Mouse (Mus musculus): ENCODE measurements at regions not wholly inside any gene's neighbourhood (a gene's known extent, or its start where the extent isn't known, plus 50 kb on each side); places are given as distances from the start of the nearest gene placed in this dataset.

DNA sequence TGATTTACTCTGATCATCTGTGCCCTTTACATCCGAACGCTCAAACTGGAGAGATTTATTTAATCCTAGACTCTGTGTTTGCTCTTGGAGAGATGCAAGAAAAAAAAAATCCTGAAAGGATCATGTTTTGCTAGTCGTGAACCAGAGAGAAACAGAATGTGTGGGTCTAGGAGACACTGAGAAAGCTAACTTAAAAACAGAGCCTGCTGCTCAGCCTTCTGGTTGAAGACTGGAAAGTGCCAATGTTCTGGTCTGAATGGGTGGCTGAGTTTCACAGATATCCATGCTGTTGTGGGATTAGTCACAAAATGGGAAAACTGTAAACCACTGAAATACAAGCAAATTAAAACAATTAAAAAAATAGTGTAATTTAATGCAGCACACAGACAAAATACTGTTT is 259.7 kb downstream of the Ube2cbp start:
- Histone ChIP-seq H3K4me2 (ENCODE audit: insufficient read depth, low read depth, poor library complexity, severe bottlenecking) (no peak overlapping the region), H3K9ac (ENCODE audit: insufficient read depth, low read depth) (no peak overlapping the region), H3K27me3 (replicated peaks) (no peaks in the 10 kb centered on the region), H3K4me1 (ENCODE audit: control insufficient read depth in 1 of 2, insufficient read depth in 2 of 2) (peaks cover 0 to 8% of the 10 kb centered on the region in 2 experiments; a peak in 2 of 4 replicates), H3K9me3 (replicated peaks; ENCODE audit: low read length) (no peaks in the 10 kb centered on the region), H3K4me3 (replicated peaks in 1 of 3; ENCODE audit: low read depth in 2 of 3, low read length in 2 of 3, poor library complexity in 1 of 3) (no peak overlapping the region), H3K36me3 (replicated peaks in 1 of 2; ENCODE audit: control insufficient read depth in 1 of 2, insufficient read depth in 1 of 2, low read length in 1 of 2) (no peaks in the 10 kb centered on the region), H3K27ac (ENCODE audit: insufficient read depth, low read depth) (no peak overlapping the region), H3K79me2 (replicated peaks; ENCODE audit: control insufficient read depth, extremely low read depth, insufficient read depth, poor library complexity, severe bottlenecking) (no peaks in the 10 kb centered on the region)
- in situ Hi-C loops (cut with MboI; ENCODE audit: low pct_ligation_motif_present, low pct_unique_long_range_greater_than_20kb, low sequenced_read_pairs) (no loop called here), dilution Hi-C loops (cut with MboI; ENCODE audit: extremely low pct_ligation_motif_present, extremely low pct_unique_long_range_greater_than_20kb, low sequenced_read_pairs) (no loop called here)
- no peak for DNase-seq (ENCODE audit: extremely low read depth)
- TF ChIP-seq MYC (IDR thresholded peaks at IDR 0.05; ENCODE audit: low read depth, low read length): no peak
- no peak for TF ChIP-seq ETS1 (conservative IDR thresholded peaks at IDR 0.05; ENCODE audit: low read depth, low read length)

DNA sequence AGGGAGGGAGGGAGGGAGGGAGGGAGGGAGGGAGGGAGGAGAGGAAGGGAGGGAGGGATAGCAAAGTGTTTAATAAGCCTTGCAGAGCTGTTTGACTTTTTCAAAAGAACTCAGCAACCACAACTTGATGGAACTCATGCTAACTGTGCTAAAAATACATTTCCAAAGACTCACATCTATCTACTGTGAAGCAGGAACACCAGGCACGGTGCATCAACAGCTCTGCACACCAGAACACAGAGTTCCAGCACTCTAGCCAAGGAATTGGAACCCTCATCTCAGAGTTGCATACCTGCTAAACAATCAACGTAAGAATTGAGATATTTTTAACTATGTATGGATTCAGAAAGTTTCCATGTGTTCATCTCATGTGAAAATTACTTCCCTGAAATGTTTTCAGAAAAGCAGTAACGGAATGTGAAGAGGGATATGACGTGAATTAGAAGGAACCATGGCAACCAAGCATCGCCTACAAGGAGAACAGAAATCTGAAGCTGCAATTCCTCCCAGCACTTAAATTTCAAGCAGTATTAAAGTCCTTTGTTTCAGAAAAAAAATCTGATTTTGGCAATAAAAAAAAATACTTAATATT is 256.3 kb downstream of the Ube2cbp start:
- Histone ChIP-seq H3K27ac (ENCODE audit: insufficient read depth, low read depth) (no peak overlapping the region), H3K9ac (ENCODE audit: insufficient read depth, low read depth) (no peak overlapping the region), H3K4me3 (replicated peaks in 1 of 3; ENCODE audit: low read depth in 2 of 3, low read length in 2 of 3, poor library complexity in 1 of 3) (no peak overlapping the region), H3K4me2 (ENCODE audit: insufficient read depth, low read depth, poor library complexity, severe bottlenecking) (no peak overlapping the region), H3K36me3 (replicated peaks in 1 of 2; ENCODE audit: control insufficient read depth in 1 of 2, insufficient read depth in 1 of 2, low read length in 1 of 2) (no peaks in the 10 kb centered on the region), H3K79me2 (replicated peaks; ENCODE audit: control insufficient read depth, extremely low read depth, insufficient read depth, poor library complexity, severe bottlenecking) (no peaks in the 10 kb centered on the region), H3K9me3 (replicated peaks; ENCODE audit: low read length) (no peaks in the 10 kb centered on the region), H3K27me3 (replicated peaks) (no peaks in the 10 kb centered on the region), H3K4me1 (ENCODE audit: control insufficient read depth in 1 of 2, insufficient read depth in 2 of 2) (peaks cover 0 to 5% of the 10 kb centered on the region in 2 experiments; a peak in 2 of 4 replicates)
- dilution Hi-C loops (cut with MboI; ENCODE audit: extremely low pct_ligation_motif_present, extremely low pct_unique_long_range_greater_than_20kb, low sequenced_read_pairs): no loop called here
- no peak for TF ChIP-seq ETS1 (conservative IDR thresholded peaks at IDR 0.05; ENCODE audit: low read depth, low read length)
- TF ChIP-seq JUN (IDR thresholded peaks at IDR 0.05; ENCODE audit: insufficient read depth, low read depth, low read length): no peak
- TF ChIP-seq PAX5 (IDR thresholded peaks at IDR 0.05; ENCODE audit: low read length): no peak
- TF ChIP-seq ZKSCAN1 (IDR thresholded peaks at IDR 0.05; ENCODE audit: borderline replicate concordance, low read depth, low read length): no peak
- no peak for TF ChIP-seq KAT2A (IDR thresholded peaks at IDR 0.05; ENCODE audit: insufficient replicate concordance, low read length)
- no peak for TF ChIP-seq ZNF384 (IDR thresholded peaks at IDR 0.05; ENCODE audit: low read depth, low read length)
- no peak for TF ChIP-seq MAX (IDR thresholded peaks at IDR 0.05; ENCODE audit: low read length)
- no peak for TF ChIP-seq TBP (conservative IDR thresholded peaks at IDR 0.05; ENCODE audit: low read depth, low read length)
- no peak for TF ChIP-seq EP300 (IDR thresholded peaks at IDR 0.05; ENCODE audit: low read length)
- TF ChIP-seq SMC3 (IDR thresholded peaks at IDR 0.05; ENCODE audit: low read depth, low read length): no peak
- TF ChIP-seq RAD21 (IDR thresholded peaks at IDR 0.05; ENCODE audit: low read depth, low read length): no peak
- no peak for TF ChIP-seq MYC (IDR thresholded peaks at IDR 0.05; ENCODE audit: low read depth, low read length)
- no peak for TF ChIP-seq USF1 (IDR thresholded peaks at IDR 0.05; ENCODE audit: low read depth, low read length)
- no peak for DNase-seq (ENCODE audit: extremely low read depth)
- in situ Hi-C loops (cut with MboI; ENCODE audit: low pct_ligation_motif_present, low pct_unique_long_range_greater_than_20kb, low sequenced_read_pairs): no loop called here

- in situ Hi-C loops (cut with MboI; ENCODE audit: low pct_ligation_motif_present, low pct_unique_long_range_greater_than_20kb, low sequenced_read_pairs): no loop called here
- no peaks in the 10 kb centered on the region for H3K9me3 ChIP-seq (replicated peaks; ENCODE audit: low read length)
- DNase-seq (ENCODE audit: extremely low read depth): no peak
- TF ChIP-seq JUN (IDR thresholded peaks at IDR 0.05; ENCODE audit: insufficient read depth, low read depth, low read length): no peak
- no peak for TF ChIP-seq ZKSCAN1 (IDR thresholded peaks at IDR 0.05; ENCODE audit: borderline replicate concordance, low read depth, low read length)
- no peak for TF ChIP-seq SMC3 (IDR thresholded peaks at IDR 0.05; ENCODE audit: low read depth, low read length)
- no peak for TF ChIP-seq E2F4 (IDR thresholded peaks at IDR 0.05; ENCODE audit: insufficient replicate concordance, low read depth, low read length)
- no peak for TF ChIP-seq MAZ (IDR thresholded peaks at IDR 0.05; ENCODE audit: low read depth, low read length)
- H3K79me2 ChIP-seq (replicated peaks; ENCODE audit: control insufficient read depth, extremely low read depth, insufficient read depth, poor library complexity, severe bottlenecking): no peaks in the 10 kb centered on the region
- no peak overlapping the region for H3K27ac ChIP-seq (ENCODE audit: insufficient read depth, low read depth)
- no peak overlapping the region for H3K4me3 ChIP-seq (replicated peaks in 1 of 3; ENCODE audit: low read depth in 2 of 3, low read length in 2 of 3, poor library complexity in 1 of 3)
- no peaks in the 10 kb centered on the region for H3K36me3 ChIP-seq (replicated peaks in 1 of 2; ENCODE audit: control insufficient read depth in 1 of 2, insufficient read depth in 1 of 2, low read length in 1 of 2)
- H3K4me1 ChIP-seq (ENCODE audit: control insufficient read depth in 1 of 2, insufficient read depth in 2 of 2): no peaks in the 10 kb centered on the region
- dilution Hi-C loops (cut with MboI; ENCODE audit: extremely low pct_ligation_motif_present, extremely low pct_unique_long_range_greater_than_20kb, low sequenced_read_pairs): no loop called here
- no peak overlapping the region for H3K9ac ChIP-seq (ENCODE audit: insufficient read depth, low read depth)
- H3K4me2 ChIP-seq (ENCODE audit: insufficient read depth, low read depth, poor library complexity, severe bottlenecking): no peak overlapping the region
- H3K27me3 ChIP-seq (replicated peaks): no peaks in the 10 kb centered on the region
These were observed 253.5 kb downstream of the Ube2cbp start for GRCm38 (mm10) chr9:86211267-86211666.
